Mouse (Mus musculus) monocyte, adult 5-6 weeks (primary cell): ENCODE data around the gene Gamt. TPM values are rescaled to one million over a fixed set of nuclear protein-coding genes. Genes with fewer than 3 reads are reported as not detected.

Source experiments
- total RNA-seq: library from RNA; stranded (forward); fragments of 200-1000, 200-491, 200-594 nt; gene quantifications from 3 replicates; pipeline ENCODE4 v1.2.3, GENCODE M21; 2017

Gene Gamt
- total RNA-seq, 1 experiment from 2014 or later, result 3.8 TPM

Other genes with a start within 250 kb of the Gamt start
- 356 to 478 TPM (median 365 TPM) in 3 replicates for gene Arhgap45, start 244.4 kb downstream of the Gamt start, total RNA-seq
- gene Polr2e, start 221.2 kb downstream of the Gamt start, total RNA-seq, result 83.4 to 130 TPM (median 95.9 TPM) in 3 replicates
- 250 to 253 TPM (median 251 TPM) in 3 replicates for gene Gpx4, start 213.8 kb downstream of the Gamt start, total RNA-seq
- gene Sbno2, start 155.4 kb downstream of the Gamt start, total RNA-seq, result 50.6 to 75.0 TPM (median 51.9 TPM) in 3 replicates
- 155 to 177 TPM (median 155 TPM) in 3 replicates for gene Stk11, start 145.2 kb downstream of the Gamt start, total RNA-seq
- gene Atp5d, start 122.4 kb downstream of the Gamt start, total RNA-seq, result 26.1 to 49.8 TPM (median 29.5 TPM) in 3 replicates
- 0.29 to 5.8 TPM (median 4.1 TPM) in 3 replicates for gene Cbarp, start 120.2 kb downstream of the Gamt start, total RNA-seq
- gene Midn, start 112.7 kb downstream of the Gamt start, total RNA-seq, result 27.3 to 65.5 TPM (median 29.9 TPM) in 3 replicates
- 137 to 163 TPM (median 145 TPM) in 3 replicates for gene Cirbp, start 95.0 kb downstream of the Gamt start, total RNA-seq
- 16.2 to 29.1 TPM (median 18.0 TPM) in 3 replicates for gene 1600002K03Rik, start 88.1 kb downstream of the Gamt start, total RNA-seq
- 1.0 TPM in 1 of 3 replicates, not detected in the others for gene Efna2, start 81.5 kb downstream of the Gamt start, total RNA-seq
- gene Mum1, start 34.6 kb downstream of the Gamt start, total RNA-seq, result 43.7 to 46.7 TPM (median 46.2 TPM) in 3 replicates
- gene Ndufs7, start 11.9 kb downstream of the Gamt start, total RNA-seq, result 60.9 to 74.8 TPM (median 61.4 TPM) in 3 replicates
- 85.1 to 132 TPM (median 92.5 TPM) in 3 replicates for gene Dazap1, start 474 bp upstream of the Gamt start, total RNA-seq
- gene Rps15, start 31.4 kb upstream of the Gamt start, total RNA-seq, result 1,267 to 1,604 TPM (median 1,393 TPM) in 3 replicates
- 2.3 TPM in 1 of 3 replicates, not detected in the others for gene Apc2, start 35.0 kb upstream of the Gamt start, total RNA-seq
- 23.5 to 28.1 TPM (median 27.6 TPM) in 3 replicates for gene 2310011J03Rik, start 59.5 kb upstream of the Gamt start, total RNA-seq
- gene Pcsk4, start 68.5 kb upstream of the Gamt start, total RNA-seq, result 0.57 TPM in 1 of 3 replicates, not detected in the others
- not detected in 3 replicates for gene Reep6, start 68.9 kb upstream of the Gamt start, total RNA-seq
- 0.10 to 0.43 TPM in 2 of 3 replicates, not detected in the other for gene Adamtsl5, start 87.4 kb upstream of the Gamt start, total RNA-seq
- gene Plk5, start 95.4 kb upstream of the Gamt start, total RNA-seq, result not detected in 3 replicates
- gene Mex3d, start 126.6 kb upstream of the Gamt start, total RNA-seq, result 4.1 to 5.3 TPM (median 5.2 TPM) in 3 replicates
- 11.4 to 34.6 TPM (median 18.6 TPM) in 3 replicates for gene Mbd3, start 138.5 kb upstream of the Gamt start, total RNA-seq
- 56.9 to 82.5 TPM (median 76.8 TPM) in 3 replicates for gene Uqcr11, start 145.8 kb upstream of the Gamt start, total RNA-seq
- 18.9 to 30.0 TPM (median 26.1 TPM) in 3 replicates for gene Tcf3, start 172.6 kb upstream of the Gamt start, total RNA-seq
- not detected in 3 replicates for gene Onecut3, start 233.8 kb upstream of the Gamt start, total RNA-seq